Mouse (Mus musculus) ES-Bruce4 (cell line): ENCODE measurements around the gene Gm10100. TPM values are rescaled to one million over a fixed set of nuclear protein-coding genes. Genes with fewer than 3 reads are reported as not detected.
"Not testable (repeated sequence)": the region's sequence is repeated elsewhere in the genome, so short reads cannot be mapped to it uniquely, and the experiment has no call there.

ENCODE experiments used
- H3K27ac ChIP-seq: 2 replicates; pipeline ENCODE4 v1.5.1; 2012; ENCODE audit warnings: low read length, inconsistent platforms; ENCODE audit not compliant: insufficient read depth
- H3K27me3 ChIP-seq: 2 replicates; pipeline ENCODE4 v1.6.1; 2012; ENCODE audit warnings: mild to moderate bottlenecking, low read length, inconsistent platforms; ENCODE audit not compliant: control insufficient read depth, poor library complexity, insufficient read depth, severe bottlenecking
- H3K36me3 ChIP-seq: 2 replicates; pipeline ENCODE4 v1.6.1; 2012; ENCODE audit warnings: inconsistent platforms, mild to moderate bottlenecking, low read length, moderate library complexity; ENCODE audit not compliant: control insufficient read depth, poor library complexity, insufficient read depth, severe bottlenecking
- H3K4me1 ChIP-seq: one replicate; pipeline ENCODE4 v1.8.1; 2011; ENCODE audit warnings: low read length; ENCODE audit not compliant: control insufficient read depth, insufficient read depth
- H3K4me3 ChIP-seq: 2 replicates; pipeline ENCODE4 v1.5.1; 2011; ENCODE audit warnings: low read depth, mild to moderate bottlenecking, low read length
- H3K9ac ChIP-seq: 2 replicates; pipeline ENCODE4 v1.6.1; 2012; ENCODE audit warnings: low read depth, mild to moderate bottlenecking, inconsistent platforms; ENCODE audit not compliant: poor library complexity, severe bottlenecking
- H3K9me3 ChIP-seq: replicated peaks from 2 replicates; pipeline ENCODE4 v1.6.1; 2012; ENCODE audit warnings: mild to moderate bottlenecking, low read length, inconsistent platforms; ENCODE audit not compliant: control insufficient read depth, poor library complexity, insufficient read depth, severe bottlenecking
- CTCF ChIP-seq: IDR thresholded peaks from one replicate; pipeline ENCODE4 v1.8.1; 2011; ENCODE audit warnings: low read depth, low read length
- EP300 ChIP-seq: IDR thresholded peaks from 2 replicates; pipeline ENCODE4 v1.6.1; 2011; ENCODE audit warnings: low read depth, low read length; ENCODE audit not compliant: insufficient read depth
- POLR2A ChIP-seq: IDR thresholded peaks from one replicate; pipeline ENCODE4 v1.8.1; 2011; ENCODE audit warnings: low read length; ENCODE audit not compliant: insufficient read depth
- polyA plus RNA-seq: library from polyadenylated mRNA; stranded (reverse); fragments of >200 nt; gene quantifications from 2 replicates; pipeline ENCODE4 v1.2.4, GENCODE M21; 2011; ENCODE audit warnings: low read depth; ENCODE audit not compliant: missing spikeins, insufficient read depth, insufficient read length

Gene Gm10100
- polyA plus RNA-seq, 1 experiment = not detected

DNA sequence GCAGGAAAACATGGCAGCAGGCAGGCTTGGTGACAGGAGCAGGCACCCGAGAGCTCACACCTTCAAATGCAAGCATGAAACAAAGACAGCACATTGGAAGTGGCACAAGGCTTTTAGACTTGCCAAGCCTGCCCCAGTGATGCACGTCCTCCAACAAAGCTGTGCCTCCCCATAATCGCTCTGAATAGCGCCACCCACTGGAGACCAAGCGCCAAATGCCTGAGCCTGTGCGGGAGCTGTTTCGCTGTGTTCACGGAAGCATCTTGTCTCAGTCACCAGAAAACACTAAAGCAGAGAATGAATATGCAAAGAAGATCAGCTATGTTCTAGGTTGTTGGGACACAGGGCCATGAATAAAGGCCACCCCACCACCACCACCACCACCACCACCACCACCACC, 1.4 kb upstream of the Gm10100 start:
- TF ChIP-seq EP300 (no peak), CTCF (peak; percentile 66)
- H3K9ac ChIP-seq = no peak overlapping the region
- no peaks in the 10 kb centered on the region for H3K27me3 ChIP-seq

DNA sequence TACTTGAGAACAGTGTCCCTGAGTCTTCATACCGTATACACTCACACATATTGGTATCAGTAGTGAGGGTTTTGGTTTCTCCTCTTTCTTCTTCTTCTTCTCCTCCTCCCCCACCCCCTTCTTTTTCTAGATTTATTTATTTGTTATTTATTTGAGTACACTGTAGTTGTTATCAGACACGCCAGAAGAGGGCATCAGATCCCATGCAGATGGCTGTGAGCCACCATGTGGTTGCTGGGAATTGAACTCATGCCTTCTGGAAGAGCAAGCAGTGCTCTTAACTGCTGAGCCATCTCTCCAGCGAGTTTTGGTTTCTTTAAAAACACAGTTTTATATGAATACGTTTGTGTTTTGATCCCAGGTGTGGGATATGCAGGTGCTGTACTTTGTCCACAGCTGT, 2.0 kb downstream of the Gm10100 start:
- peak; percentile 34 for TF ChIP-seq CTCF
- no peak for TF ChIP-seq POLR2A
- Histone ChIP-seq H3K4me1 (no peaks in the 10 kb centered on the region), H3K4me3 (no peak overlapping the region), H3K36me3 (no peaks in the 10 kb centered on the region), H3K9me3 (no peaks in the 10 kb centered on the region), H3K9ac (no peak overlapping the region), H3K27ac (no peak overlapping the region), H3K27me3 (no peaks in the 10 kb centered on the region)

More for the DNA sequence above, 1.4 kb upstream of the Gm10100 start:
- no peak overlapping the region for H3K27ac ChIP-seq
- no peak overlapping the region for H3K4me3 ChIP-seq
- H3K36me3 ChIP-seq = no peaks in the 10 kb centered on the region
- no peaks in the 10 kb centered on the region for H3K4me1 ChIP-seq
- no peaks in the 10 kb centered on the region; the same call in 1 of the 2 replicates for H3K9me3 ChIP-seq

DNA sequence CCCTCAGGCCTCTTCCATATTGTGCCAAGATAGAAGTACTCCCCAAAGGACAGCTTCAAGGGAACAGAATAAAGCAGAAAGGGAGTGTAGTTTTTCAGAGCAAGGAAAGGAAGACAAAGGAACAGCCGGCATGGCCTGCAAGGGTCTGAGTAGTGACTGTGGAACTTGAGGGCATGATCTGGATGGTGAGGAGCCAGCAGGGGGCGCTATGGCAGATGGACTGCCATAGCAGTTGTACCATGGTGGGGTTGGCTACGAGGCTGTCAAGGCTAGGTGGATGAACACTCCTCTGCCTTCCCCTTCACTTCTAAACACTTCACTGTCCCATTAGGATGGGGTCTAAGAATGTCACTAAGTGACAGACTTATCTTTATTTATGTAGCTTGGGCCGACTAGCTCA, 3.0 kb downstream of the Gm10100 start:
- no peak overlapping the region for H3K27ac ChIP-seq
- H3K9ac ChIP-seq = no peak overlapping the region
- H3K27me3 ChIP-seq = no peaks in the 10 kb centered on the region
- no peaks in the 10 kb centered on the region for H3K9me3 ChIP-seq
- no peak overlapping the region for H3K4me3 ChIP-seq
- peak; percentile 93 for TF ChIP-seq CTCF
- TF ChIP-seq POLR2A = no peak
- TF ChIP-seq EP300 = no peak
- no peaks in the 10 kb centered on the region for H3K36me3 ChIP-seq
- H3K4me1 ChIP-seq = no peaks in the 10 kb centered on the region

DNA sequence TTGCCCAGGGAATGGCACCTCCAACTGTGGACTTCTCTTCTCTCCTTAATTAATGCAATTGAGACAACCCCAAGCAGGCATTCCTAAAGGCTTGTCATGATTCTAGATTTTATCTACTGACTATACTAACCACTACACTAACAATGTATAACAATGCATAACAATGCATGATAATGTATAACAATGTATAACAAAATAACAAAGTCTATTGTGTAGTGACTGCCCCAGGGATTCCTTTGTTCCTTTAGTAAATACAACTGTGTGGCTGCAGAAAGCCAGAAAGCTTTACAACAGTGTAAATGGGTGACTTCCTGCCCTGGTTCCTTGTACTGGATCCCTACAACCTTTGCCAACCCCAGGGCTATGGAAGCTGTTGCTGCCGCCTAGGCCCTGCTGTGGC, 9.6 kb downstream of the Gm10100 start:
- Histone ChIP-seq H3K27me3 (no peaks in the 10 kb centered on the region), H3K9ac (no peak overlapping the region), H3K27ac (no peak overlapping the region), H3K36me3 (no peaks in the 10 kb centered on the region), H3K4me1 (no peaks in the 10 kb centered on the region), H3K4me3 (no peak overlapping the region), H3K9me3 (no peaks in the 10 kb centered on the region)
- no peak for TF ChIP-seq POLR2A
- no peak for TF ChIP-seq EP300
- TF ChIP-seq CTCF = no peak

DNA sequence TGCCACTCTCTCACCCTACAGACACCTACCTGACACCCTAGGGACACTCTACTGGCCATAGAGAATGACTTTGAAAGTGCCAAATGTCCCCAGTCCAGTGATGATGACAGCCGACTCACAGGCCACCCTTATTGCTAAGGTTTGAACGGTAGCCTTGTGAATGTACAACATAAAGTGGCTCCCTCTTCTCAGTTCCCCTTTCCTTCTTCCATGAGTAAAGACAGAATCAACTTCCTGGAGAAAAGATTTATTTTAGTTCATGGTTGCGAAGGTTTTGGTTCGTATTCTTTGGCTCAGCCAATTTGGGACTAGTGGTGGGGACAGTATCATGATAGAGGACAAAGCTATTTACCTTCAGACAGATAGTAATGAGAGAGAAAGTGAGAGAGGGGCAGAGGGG, 12.6 kb downstream of the Gm10100 start:
- H3K9ac ChIP-seq = no peak overlapping the region
- no peak overlapping the region for H3K4me3 ChIP-seq
- H3K27ac ChIP-seq = no peak overlapping the region
- no peaks in the 10 kb centered on the region for H3K4me1 ChIP-seq
- H3K9me3 ChIP-seq = no peaks in the 10 kb centered on the region
- TF ChIP-seq POLR2A (no peak), EP300 (no peak), CTCF (no peak)
- no peaks in the 10 kb centered on the region for H3K36me3 ChIP-seq
- no peaks in the 10 kb centered on the region for H3K27me3 ChIP-seq

DNA sequence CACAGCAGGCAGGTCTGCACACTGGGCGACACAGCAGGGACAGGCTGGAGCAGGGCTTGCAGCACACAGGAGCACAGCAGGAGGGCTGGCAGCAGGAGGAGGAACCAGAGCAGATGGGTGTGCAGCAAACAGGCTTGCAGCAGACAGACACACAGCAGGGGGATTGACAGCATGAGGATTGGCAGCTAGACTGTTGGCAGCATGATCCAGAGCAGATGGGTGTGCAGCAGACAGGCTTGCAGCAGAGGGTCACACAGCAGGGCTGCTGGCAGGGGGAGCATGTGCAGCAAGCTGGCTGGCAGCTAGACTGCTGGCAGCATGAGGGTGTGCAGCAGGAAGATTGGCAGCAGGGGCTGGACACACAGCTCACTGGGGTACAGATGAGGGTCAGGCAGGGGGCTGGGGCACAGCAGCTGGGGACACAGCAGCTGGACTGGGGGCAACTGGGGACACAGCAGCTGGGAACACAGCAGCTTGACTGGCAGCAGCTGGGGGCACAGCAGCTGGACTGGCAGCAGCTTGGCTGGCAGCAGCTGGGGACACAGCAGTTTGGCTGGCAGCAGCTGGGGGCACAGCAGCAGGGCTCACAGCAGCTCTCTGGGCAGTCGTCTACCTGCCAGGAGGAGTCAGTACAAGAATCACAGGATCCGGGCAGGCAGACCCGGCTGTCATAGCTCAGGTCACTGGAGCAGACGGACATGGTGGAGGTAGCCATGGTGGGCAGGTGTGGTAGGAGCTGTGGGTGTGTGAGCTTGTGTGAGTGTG, 15.8 kb downstream of the Gm10100 start, which contains the start of gene Gm18596:
Gm18596 (minus strand) TSS at position 715 of the 765 bp plus-strand sequence.
- H3K27ac ChIP-seq, H3K4me3 ChIP-seq, H3K36me3 ChIP-seq, H3K9me3 ChIP-seq, H3K4me1 ChIP-seq, H3K9ac ChIP-seq, H3K27me3 ChIP-seq: not testable (repeated sequence)

DNA sequence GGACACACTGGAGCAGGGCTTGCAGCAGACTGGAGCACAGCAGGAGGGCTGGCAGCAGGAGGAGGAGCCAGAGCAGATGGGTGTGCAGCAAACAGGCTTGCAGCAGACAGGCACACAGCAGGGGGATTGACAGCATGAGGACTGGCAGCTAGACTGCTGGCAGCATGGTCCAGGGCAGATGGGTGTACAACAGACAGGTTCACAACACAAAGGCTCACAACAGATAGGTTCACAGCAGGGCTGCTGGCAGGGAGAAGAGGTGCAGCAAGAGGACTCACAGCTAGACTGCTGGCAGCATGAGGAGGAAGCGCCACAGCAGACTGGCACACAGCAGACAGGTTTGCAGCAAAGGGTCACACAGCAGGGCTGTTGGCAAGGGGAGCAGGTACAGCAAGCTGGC, 24.4 kb downstream of the Gm10100 start:
- not testable (repeated sequence) for H3K4me3 ChIP-seq, H3K36me3 ChIP-seq, H3K27ac ChIP-seq, H3K9me3 ChIP-seq, H3K27me3 ChIP-seq, H3K9ac ChIP-seq, H3K4me1 ChIP-seq

DNA sequence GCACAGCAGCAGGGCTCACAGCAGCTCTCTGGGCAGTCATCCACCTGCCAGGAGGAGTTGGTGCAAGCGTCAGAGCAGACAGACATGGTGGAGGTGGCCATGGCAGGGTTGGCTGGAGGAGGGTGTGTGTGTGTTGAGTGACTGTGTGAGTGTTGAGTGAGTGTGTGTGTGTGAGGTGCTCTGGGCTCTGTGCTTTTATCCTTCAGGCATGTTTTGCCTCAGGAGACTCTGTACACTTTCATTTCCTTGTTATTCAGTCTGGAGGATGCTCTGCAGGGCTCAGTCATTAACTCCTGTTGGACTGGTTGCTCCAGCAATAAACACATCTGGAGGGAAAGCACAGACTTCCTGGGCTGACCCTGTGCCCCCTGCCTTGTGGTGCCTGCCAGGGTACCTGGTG, 25.0 kb downstream of the Gm10100 start, which contains the start of gene Gm9736:
Gm9736 (minus strand) TSS at position 101 of the 400 bp plus-strand sequence.
- H3K27ac ChIP-seq, H3K4me3 ChIP-seq, H3K9me3 ChIP-seq, H3K4me1 ChIP-seq, H3K9ac ChIP-seq, H3K36me3 ChIP-seq, H3K27me3 ChIP-seq: not testable (repeated sequence)
